Mouse (Mus musculus): ENCODE measurements around the gene Emid1.
"Not testable (repeated sequence)": the region's sequence is repeated elsewhere in the genome, so short reads cannot be mapped to it uniquely, and the experiment has no call there.

Gene Emid1

GRCm38 (mm10) chr11:5102384-5102783 is 49.7 kb downstream of the Emid1 start:
- no peak for DNase-seq

DNA sequence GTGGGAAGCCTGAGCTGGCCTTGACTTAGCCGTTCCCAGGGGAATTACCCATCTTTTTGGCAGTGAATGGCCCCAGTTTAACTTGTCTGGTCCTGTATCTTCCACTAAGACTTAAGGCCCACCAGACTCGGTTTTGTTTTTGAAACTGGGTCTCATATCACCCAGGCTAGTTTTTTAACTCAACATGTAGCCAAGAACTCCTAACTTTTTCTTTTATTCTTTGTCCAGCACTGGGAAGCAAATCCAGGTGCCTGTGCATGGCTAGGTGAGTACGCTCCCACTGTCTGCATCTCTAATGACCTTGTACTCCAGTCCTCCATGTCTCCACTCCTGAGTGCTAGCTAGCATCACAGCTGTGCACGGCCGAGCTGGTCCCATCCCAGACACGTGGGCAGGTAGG is 50.4 kb downstream of the Emid1 start:
- no peak for DNase-seq

DNA sequence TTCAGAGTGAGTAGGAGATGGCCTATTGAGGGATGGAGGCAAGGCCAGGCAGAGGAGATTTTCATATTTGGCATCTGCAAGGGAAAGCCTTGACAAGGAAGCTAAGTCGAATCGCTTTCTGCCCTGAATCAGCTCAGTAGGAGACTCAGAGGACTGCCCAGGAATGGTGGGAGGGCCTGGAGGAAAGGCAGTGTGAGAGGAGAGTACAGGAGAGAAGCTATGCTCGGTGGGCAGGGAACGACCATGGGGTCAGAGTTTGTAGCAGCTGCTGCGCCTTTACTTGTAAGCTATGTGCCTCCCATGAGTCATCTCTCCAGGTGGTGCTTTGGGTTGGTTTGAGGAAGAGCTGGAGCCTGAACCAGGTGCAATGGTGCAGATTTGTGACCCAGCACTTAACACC is 51.3 kb downstream of the Emid1 start:
- no peak for DNase-seq

DNA sequence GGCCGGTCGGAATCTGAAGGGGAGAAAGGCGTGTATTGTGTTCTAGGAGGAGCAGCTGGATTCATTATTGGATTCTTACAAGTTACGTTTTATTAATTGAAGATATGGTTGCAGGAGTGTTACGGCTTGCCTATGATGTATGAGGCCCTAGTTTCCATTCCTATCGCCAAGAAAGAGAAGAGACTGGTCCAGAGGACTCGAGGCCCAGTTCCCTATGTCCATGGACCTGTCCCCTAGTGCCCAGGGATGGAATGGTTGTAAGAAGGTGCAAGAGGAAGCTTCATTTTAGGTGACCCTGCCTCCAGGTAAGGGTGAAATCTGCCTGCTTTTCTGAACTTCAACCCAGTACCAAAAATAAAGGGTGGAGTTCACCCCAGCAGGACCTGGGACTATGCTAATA is 51.8 kb downstream of the Emid1 start:
- no peak for DNase-seq

DNA sequence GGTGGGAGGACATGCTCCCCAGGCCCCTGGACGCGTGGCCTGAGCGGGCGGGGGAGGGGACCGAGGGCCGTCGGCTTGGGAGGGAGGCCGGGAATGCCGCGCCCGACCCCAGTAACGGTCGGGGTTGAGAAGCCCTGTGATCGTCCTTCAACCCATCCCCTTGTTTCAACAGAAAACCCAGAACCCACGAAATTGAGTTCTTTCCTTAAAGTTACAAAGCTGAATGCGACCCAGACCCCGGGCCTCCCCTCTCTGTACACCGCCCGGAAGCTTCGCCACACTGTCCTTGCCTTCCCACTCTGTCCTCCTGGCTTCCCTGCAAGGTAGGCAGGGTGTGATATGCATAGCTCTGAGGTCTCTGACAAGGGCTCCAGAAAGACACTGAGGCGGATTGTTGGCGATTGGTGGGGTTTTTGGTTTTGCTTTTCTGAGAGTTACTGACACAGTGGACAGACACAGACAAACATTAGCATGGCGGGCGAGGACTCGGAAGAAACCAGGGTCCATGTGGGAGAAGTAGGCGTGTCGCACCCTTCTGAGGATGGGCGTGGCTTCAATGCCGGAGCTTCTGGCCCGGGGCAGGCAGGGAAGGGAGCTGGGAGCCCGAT is 52.4 kb downstream of the Emid1 start:
- peak; percentile 68 to 72 for DNase-seq

- peak; percentile 98 to 99 for DNase-seq
These were observed 53.1 kb downstream of the Emid1 start, which contains the start of the genes Rhbdd3 and Ewsr1 for GRCm38 (mm10) chr11:5098736-5099542. Gene Rhbdd3 (plus strand): TSS chr11:5098926. Gene Ewsr1 (minus strand): TSS chr11:5099266.

- DNase-seq, result peak; percentile 60 to 64
These were observed 53.9 kb downstream of the Emid1 start for GRCm38 (mm10) chr11:5098035-5098735.

GRCm38 (mm10) chr11:5096480-5097020 is 55.5 kb downstream of the Emid1 start:
- no peak for DNase-seq

DNA sequence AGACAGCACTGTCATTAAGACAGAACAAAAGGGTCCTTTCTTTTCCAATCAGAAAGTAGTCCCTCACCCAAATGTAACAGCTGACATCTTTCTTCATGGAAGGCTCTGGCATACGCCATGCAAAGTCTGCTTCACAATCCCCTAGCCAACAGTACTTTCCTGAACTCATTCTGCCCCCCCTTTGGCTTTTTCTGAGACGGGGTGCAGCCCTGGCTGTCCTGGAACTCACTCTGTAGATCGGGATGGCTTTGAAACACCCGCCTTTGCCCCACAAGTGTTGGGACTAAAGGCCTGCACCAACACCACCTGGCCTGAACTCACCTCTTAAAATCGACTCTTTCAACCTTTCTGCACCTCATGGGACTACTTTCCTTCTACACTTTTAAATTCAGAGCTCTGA is 56.2 kb downstream of the Emid1 start:
- no peak for DNase-seq

DNA sequence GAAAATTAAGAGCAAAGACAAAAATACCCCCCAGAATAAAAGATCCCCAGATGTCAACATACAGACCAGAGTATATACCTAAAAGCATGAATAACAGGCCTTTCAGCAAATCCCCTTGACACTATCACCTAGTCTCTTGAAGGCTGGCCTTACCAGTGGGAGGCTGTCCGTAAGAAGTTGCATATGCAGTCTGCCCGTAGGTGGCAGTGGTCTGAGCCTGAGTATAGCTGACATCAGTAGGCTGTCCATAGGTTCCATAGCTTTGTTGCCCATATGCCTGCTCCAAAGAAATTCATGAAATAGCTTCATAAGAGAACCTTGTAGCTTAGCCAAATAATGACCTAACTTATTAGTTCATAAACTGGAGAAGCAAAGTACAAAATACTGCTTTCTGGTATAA is 60.4 kb downstream of the Emid1 start:
- no peak for DNase-seq

GRCm38 (mm10) chr11:5089147-5089546 is 62.9 kb downstream of the Emid1 start:
- no peak for DNase-seq

- not testable (repeated sequence) for DNase-seq
These were observed 75.2 kb downstream of the Emid1 start for GRCm38 (mm10) chr11:5076843-5077242.

- no peak for DNase-seq
These were observed 76.3 kb downstream of the Emid1 start for GRCm38 (mm10) chr11:5075760-5076159.

DNA sequence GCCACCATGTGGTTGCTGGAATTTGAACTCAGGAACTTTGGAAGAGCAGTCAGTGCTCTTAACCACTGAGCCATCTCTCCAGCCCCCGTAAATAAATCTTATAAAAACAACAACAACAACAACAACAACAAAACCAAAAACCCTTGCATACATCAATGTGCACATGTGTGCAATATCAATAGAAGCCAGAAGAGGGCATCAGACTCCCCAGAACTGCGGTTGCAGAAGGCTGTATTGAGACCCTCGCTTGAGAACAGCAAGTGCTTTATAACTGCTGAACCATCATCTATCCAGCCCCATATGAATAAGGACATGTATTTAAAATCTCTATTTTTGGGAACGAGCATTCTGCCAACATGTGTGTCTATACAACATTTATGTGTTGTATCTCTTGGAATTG is 77.2 kb downstream of the Emid1 start:
- no peak for DNase-seq

GRCm38 (mm10) chr11:5068126-5068971 is 83.7 kb downstream of the Emid1 start:
- no peak for DNase-seq

- DNase-seq, result no peak
These were observed 85.0 kb downstream of the Emid1 start for GRCm38 (mm10) chr11:5067063-5067462.

- DNase-seq, result peak; percentile 83 to 88
These were observed 86.8 kb downstream of the Emid1 start, which contains the start of gene Gas2l1 for GRCm38 (mm10) chr11:5065056-5065821. Gene Gas2l1 (minus strand): TSS chr11:5065327.

- peak in 1 of 2 experiments; percentile 38 for DNase-seq
These were observed 87.6 kb downstream of the Emid1 start for GRCm38 (mm10) chr11:5064282-5065055.

DNA sequence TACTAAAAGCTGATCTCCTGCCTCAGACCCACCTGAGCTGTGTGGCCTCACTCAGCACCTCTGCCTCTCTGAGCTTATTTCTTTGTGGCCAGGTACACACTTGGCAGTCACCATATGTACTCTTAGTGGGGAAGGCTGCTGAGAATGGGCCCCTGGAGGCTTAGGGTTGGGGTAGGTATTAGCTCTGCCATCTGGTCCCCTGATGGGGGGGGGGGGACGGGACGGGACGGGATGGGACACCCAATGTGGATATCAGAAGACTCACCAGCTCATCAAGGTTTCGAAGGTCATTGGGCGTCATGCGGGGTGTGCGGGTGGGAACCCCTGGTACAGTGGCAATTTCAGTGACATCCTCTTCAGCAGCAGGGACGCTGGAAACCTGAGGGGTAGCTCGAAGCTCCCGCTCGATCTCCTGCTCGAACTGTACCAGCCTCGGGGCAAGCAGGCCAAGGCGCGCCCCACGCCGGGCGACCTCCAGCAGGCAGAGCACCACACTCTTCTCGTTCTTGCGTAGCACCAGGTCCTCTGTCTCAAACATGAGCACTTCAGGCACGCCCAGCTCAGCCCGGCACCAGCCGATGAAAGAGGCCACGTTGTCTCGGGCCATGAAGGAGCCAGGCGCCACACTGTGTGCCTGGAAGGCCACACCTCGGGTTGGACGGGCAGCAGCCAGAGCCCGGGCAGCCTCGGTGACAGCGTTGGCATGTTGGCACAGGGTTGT is 88.3 kb downstream of the Emid1 start:
- peak in 1 of 2 experiments; percentile 26 for DNase-seq

All from cerebellum, postnatal 36 days (tissue).